In genomic region chr9:59266332-59266731, GRCm38 (mm10) we compare ENCODE assay signal across 10 mouse cellular contexts. TPM values are rescaled to one million over a fixed set of nuclear protein-coding genes. Genes with fewer than 3 reads are reported as not detected.
A peak's percentile ranks its signal among the peaks of the same experiment; 100 is the strongest.
DNase-seq lines count a peak whose midpoint lies in the region; ATAC-seq and TF ChIP-seq lines count a peak whose summit lies in the region.
"Had no signal": no experiment of that assay in that cellular context is flagged by ENCODE, and none has a peak within 500 bp of the region (broad histone marks: within the 10 kb centered on the region; RNA-seq: fewer than 3 reads in every experiment).

No protein-coding gene starts in this region.

- H3K27me3 ChIP-seq in hindbrain, postnatal 0 days (ENCODE audit: insufficient read depth, low read length) = no peaks in the 10 kb centered on the region
- H3K27me3 ChIP-seq in hindbrain, embryonic 12.5 days = no peaks in the 10 kb centered on the region
- no peaks in the 10 kb centered on the region for H3K27me3 ChIP-seq in E14TG2a.4 (ENCODE audit: insufficient read depth, low read length)
- H3K27me3 ChIP-seq in intestine, embryonic 16.5 days (replicated peaks; ENCODE audit: control insufficient read depth, insufficient read depth, low read length) = no peaks in the 10 kb centered on the region
- H3K27me3 ChIP-seq: forebrain, embryonic 13.5 days; hindbrain, embryonic 15.5 days had no signal

- ATAC-seq in hindbrain, postnatal 0 days = no peak
- no peak for ATAC-seq in hindbrain, embryonic 12.5 days (ENCODE audit: low FRiP score)
- ATAC-seq in intestine, embryonic 16.5 days = no peak
- ATAC-seq: forebrain, embryonic 13.5 days had no signal

- no peaks in the 10 kb centered on the region for H3K9me3 ChIP-seq in hindbrain, postnatal 0 days (ENCODE audit: low read length)
- H3K9me3 ChIP-seq in hindbrain, embryonic 12.5 days (replicated peaks) = no peaks in the 10 kb centered on the region
- H3K9me3 ChIP-seq in E14TG2a.4 (ENCODE audit: low read length) = no peaks in the 10 kb centered on the region
- H3K9me3 ChIP-seq in intestine, embryonic 16.5 days (ENCODE audit: control insufficient read depth, low read length) = no peaks in the 10 kb centered on the region
- H3K9me3 ChIP-seq: forebrain, embryonic 13.5 days; hindbrain, embryonic 15.5 days had no signal

- H3K9ac ChIP-seq in hindbrain, postnatal 0 days (replicated peaks; ENCODE audit: low read length) = no peak overlapping the region
- no peak overlapping the region for H3K9ac ChIP-seq in hindbrain, embryonic 12.5 days
- H3K9ac ChIP-seq in intestine, embryonic 16.5 days (ENCODE audit: low read depth, low read length) = no peak overlapping the region
- H3K9ac ChIP-seq: forebrain, embryonic 13.5 days; hindbrain, embryonic 15.5 days had no signal

- peak; percentile 38 for TF ChIP-seq CTCF in hindbrain, postnatal 0 days (IDR thresholded peaks at IDR 0.05; ENCODE audit: low read depth)
- TF ChIP-seq CTCF in E14TG2a.4 (conservative IDR thresholded peaks at IDR 0.05; ENCODE audit: low read length) = peak; percentile 47

- no peak overlapping the region for H3K4me3 ChIP-seq in hindbrain, postnatal 0 days (ENCODE audit: low read length)
- no peak overlapping the region for H3K4me3 ChIP-seq in hindbrain, embryonic 12.5 days
- no peak overlapping the region for H3K4me3 ChIP-seq in E14TG2a.4 (replicated peaks; ENCODE audit: low read length)
- H3K4me3 ChIP-seq in intestine, embryonic 16.5 days (ENCODE audit: low read length) = no peak overlapping the region
- H3K4me3 ChIP-seq: forebrain, embryonic 13.5 days; hindbrain, embryonic 15.5 days had no signal

- 60% methylated on average over 6 of the region's 6 CpGs for WGBS in hindbrain, postnatal 0 days
- WGBS in hindbrain, embryonic 12.5 days = 64% methylated on average over 6 of the region's 6 CpGs
- WGBS in intestine, embryonic 16.5 days = 59% methylated on average over 6 of the region's 6 CpGs

- no peak for DNase-seq in hindbrain, postnatal 0 days (ENCODE audit: low spot score)
- peak; percentile 47 for DNase-seq in c-Kit-negative CD71-positive TER-119-positive erythroid progenitor cells, embryonic 14.5 days (ENCODE audit: low read depth, low spot score)
- peak; percentile 24 for DNase-seq in lung, postnatal 25 days (ENCODE audit: low spot score)
- DNase-seq in cerebellum, postnatal 14 days = no peak
- DNase-seq in urinary bladder, postnatal 36 days (ENCODE audit: low spot score in 2 of 2) = no peak

- H3K27ac ChIP-seq in hindbrain, postnatal 0 days = no peak overlapping the region
- H3K27ac ChIP-seq in hindbrain, embryonic 12.5 days = no peak overlapping the region
- H3K27ac ChIP-seq in intestine, embryonic 16.5 days (ENCODE audit: low read length) = no peak overlapping the region
- H3K27ac ChIP-seq: forebrain, embryonic 13.5 days; hindbrain, embryonic 15.5 days had no signal

- no peaks in the 10 kb centered on the region for H3K36me3 ChIP-seq in hindbrain, postnatal 0 days (ENCODE audit: insufficient read depth, low read length)
- no peaks in the 10 kb centered on the region for H3K36me3 ChIP-seq in hindbrain, embryonic 12.5 days
- no peaks in the 10 kb centered on the region for H3K36me3 ChIP-seq in E14TG2a.4 (ENCODE audit: insufficient read depth, low read length)
- H3K36me3 ChIP-seq in intestine, embryonic 16.5 days (ENCODE audit: control insufficient read depth, insufficient read depth, low read length) = no peaks in the 10 kb centered on the region
- H3K36me3 ChIP-seq: hindbrain, embryonic 15.5 days had no signal

- H3K4me1 ChIP-seq in hindbrain, postnatal 0 days (ENCODE audit: insufficient read depth, low read length) = peaks cover 6% of the 10 kb centered on the region; the same call in 1 of the 2 replicates
- peaks cover 5% of the 10 kb centered on the region for H3K4me1 ChIP-seq in hindbrain, embryonic 12.5 days
- peaks cover 15% of the 10 kb centered on the region for H3K4me1 ChIP-seq in E14TG2a.4 (replicated peaks; ENCODE audit: low read depth, low read length)
- H3K4me1 ChIP-seq in intestine, embryonic 16.5 days (ENCODE audit: control insufficient read depth, insufficient read depth, low read length) = no peaks in the 10 kb centered on the region
- H3K4me1 ChIP-seq: forebrain, embryonic 13.5 days had no signal

- H3K4me2 ChIP-seq in hindbrain, postnatal 0 days (ENCODE audit: low read depth, low read length) = no peak overlapping the region
- no peak overlapping the region for H3K4me2 ChIP-seq in hindbrain, embryonic 12.5 days (replicated peaks)
- no peak overlapping the region for H3K4me2 ChIP-seq in intestine, embryonic 16.5 days (ENCODE audit: low read depth, low read length)
- H3K4me2 ChIP-seq: forebrain, embryonic 13.5 days; hindbrain, embryonic 15.5 days had no signal

RNA-seq across cellular contexts. Expression of gene Adpgk, which starts 25.0 kb away (rescaled TPM):
- 35.5 and 39.9 TPM in 2 replicates for total RNA-seq in hindbrain, postnatal 0 days (2014; rRNA removed)
- 18.2 and 19.5 TPM in 2 replicates for polyA plus RNA-seq in hindbrain, postnatal 0 days (2015; fragmentation: Nextera tagmentation; extraction: Ambion mirVana)
- polyA plus RNA-seq in hindbrain, embryonic 12.5 days (2016; fragmentation: Nextera tagmentation; extraction: Ambion mirVana) = 35.3 and 38.0 TPM in 2 replicates
- polyA plus RNA-seq in intestine, embryonic 16.5 days (2015; fragmentation: Nextera tagmentation; extraction: Ambion mirVana) = 22.9 and 25.6 TPM in 2 replicates

Comparison
In these comparisons a context has a peak if more than half of its experiments do, and no peak if none do; other contexts are left out.
1. DNase-seq: peak in c-Kit-negative CD71-positive TER-119-positive erythroid progenitor cells, embryonic 14.5 days (single experiment) and lung, postnatal 25 days (single experiment); none in hindbrain, postnatal 0 days (single experiment), cerebellum, postnatal 14 days (0 of 2) and urinary bladder, postnatal 36 days (0 of 2).